Mouse (Mus musculus): ENCODE data around the gene AW551984.

The AW551984 gene

GRCm38 (mm10) chr9:39603999-39604453, at the start of gene AW551984:
Gene AW551984, minus strand, starts transcription at chr9:39604403.
- DNase-seq (ENCODE audit: low spot score in 2 of 2), result peak; percentile 4 to 8

- no peak for DNase-seq (ENCODE audit: low spot score in 2 of 2)
Observed at GRCm38 (mm10) chr9:39647382-39647781, 43.2 kb upstream of the AW551984 start.

GRCm38 (mm10) chr9:39644785-39645184, 40.6 kb upstream of the AW551984 start, which contains the start of gene Olfr961:
Gene Olfr961, plus strand, starts transcription at chr9:39645085.
- no peak for DNase-seq (ENCODE audit: low spot score in 2 of 2)

GRCm38 (mm10) chr9:39633913-39634594, 29.9 kb upstream of the AW551984 start:
- DNase-seq (ENCODE audit: low spot score in 2 of 2), result peak in 1 of 2 experiments; percentile 12

- no peak for DNase-seq (ENCODE audit: low spot score in 2 of 2)
Observed at GRCm38 (mm10) chr9:39629069-39629468, 24.9 kb upstream of the AW551984 start.

GRCm38 (mm10) chr9:39624711-39625110, 20.5 kb upstream of the AW551984 start:
- no peak for DNase-seq (ENCODE audit: low spot score in 2 of 2)

GRCm38 (mm10) chr9:39623783-39624182, 19.6 kb upstream of the AW551984 start:
- DNase-seq (ENCODE audit: low spot score in 2 of 2), result no peak

- no peak for DNase-seq (ENCODE audit: low spot score in 2 of 2)
Observed at GRCm38 (mm10) chr9:39621073-39621472, 16.9 kb upstream of the AW551984 start, which contains the start of gene Olfr960. Gene Olfr960, plus strand, starts transcription at chr9:39621373.

GRCm38 (mm10) chr9:39611953-39612352, 7.8 kb upstream of the AW551984 start:
- DNase-seq (ENCODE audit: low spot score in 2 of 2), result peak; percentile 9 to 31

DNA sequence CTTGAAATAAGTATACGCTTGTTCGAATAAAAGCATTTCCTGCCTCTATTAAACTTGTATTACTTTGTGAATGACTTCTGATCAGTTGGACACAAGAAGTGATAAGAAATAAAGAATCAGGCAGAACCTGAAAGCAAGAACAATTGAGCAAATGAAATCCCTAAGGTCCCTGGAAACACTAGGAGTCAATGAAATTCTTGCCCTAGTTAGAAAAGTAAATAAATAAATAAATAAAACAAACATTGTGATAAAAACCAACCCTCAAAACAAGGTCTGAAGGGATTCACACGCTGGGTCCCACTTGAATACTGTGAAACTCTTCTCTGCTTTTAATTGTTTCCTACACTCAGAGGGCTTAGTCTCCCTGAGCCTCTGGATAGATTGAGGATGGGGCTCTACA, 6.2 kb upstream of the AW551984 start, which contains the start of gene Olfr148:
TSS of gene Olfr148 (plus strand) at position 301 of the 400 bp plus-strand sequence.
- DNase-seq (ENCODE audit: low spot score in 2 of 2), result no peak

- no peak for DNase-seq (ENCODE audit: low spot score in 2 of 2)
Observed at GRCm38 (mm10) chr9:39608497-39608896, 4.3 kb upstream of the AW551984 start.

GRCm38 (mm10) chr9:39603333-39603845, 814 bp downstream of the AW551984 start:
- DNase-seq (ENCODE audit: low spot score in 2 of 2), result no peak

- DNase-seq (ENCODE audit: low spot score in 2 of 2), result peak; percentile 25 to 27
Observed at GRCm38 (mm10) chr9:39602536-39603332, 1.5 kb downstream of the AW551984 start.

- DNase-seq (ENCODE audit: low spot score in 2 of 2), result no peak
Observed at GRCm38 (mm10) chr9:39577050-39577449, 27.2 kb downstream of the AW551984 start.

DNA sequence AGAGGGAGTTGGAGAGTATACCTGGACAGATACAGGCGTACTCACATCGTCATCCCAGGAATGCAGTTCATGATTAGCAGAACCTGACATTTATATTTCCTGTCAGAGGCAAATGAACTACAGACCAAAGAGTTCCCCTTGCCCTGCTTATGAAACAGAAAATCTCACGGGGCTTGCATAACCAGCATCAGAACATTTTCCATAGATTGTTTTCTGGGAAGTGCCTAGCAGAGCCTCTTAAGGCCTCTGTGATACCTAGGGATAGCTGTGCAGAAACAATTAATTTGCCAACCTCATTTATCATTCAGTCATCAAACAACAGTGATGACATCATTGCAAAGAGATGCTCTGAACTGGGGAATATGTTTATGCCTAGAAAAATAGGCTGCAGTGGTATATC, 28.7 kb downstream of the AW551984 start, which contains the start of gene Olfr959:
TSS of gene Olfr959 (minus strand) at position 101 of the 400 bp plus-strand sequence.
- DNase-seq (ENCODE audit: low spot score in 2 of 2), result no peak

DNA sequence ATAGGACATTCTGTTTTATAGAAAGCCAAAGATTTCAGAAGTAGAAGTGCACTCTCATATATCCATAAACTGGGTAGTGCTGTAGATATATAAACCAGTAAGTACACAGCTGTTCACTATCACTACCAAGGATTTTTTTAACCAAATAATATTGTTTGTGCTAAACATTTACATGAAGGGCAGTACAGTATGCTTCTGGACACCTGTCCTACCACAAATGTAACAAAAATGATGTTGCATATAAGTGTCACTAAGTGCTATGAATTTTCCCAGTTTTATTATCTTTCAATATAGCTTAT, 45.9 kb downstream of the AW551984 start:
- no peak for DNase-seq (ENCODE audit: low spot score in 2 of 2)

GRCm38 (mm10) chr9:39557529-39558348, 46.5 kb downstream of the AW551984 start:
- DNase-seq (ENCODE audit: low spot score in 2 of 2), result peak; percentile 8 to 22

GRCm38 (mm10) chr9:39553946-39554345, 50.3 kb downstream of the AW551984 start, which contains the start of gene Olfr958:
Gene Olfr958, minus strand, starts transcription at chr9:39554054.
- DNase-seq (ENCODE audit: low spot score in 2 of 2), result no peak

DNA sequence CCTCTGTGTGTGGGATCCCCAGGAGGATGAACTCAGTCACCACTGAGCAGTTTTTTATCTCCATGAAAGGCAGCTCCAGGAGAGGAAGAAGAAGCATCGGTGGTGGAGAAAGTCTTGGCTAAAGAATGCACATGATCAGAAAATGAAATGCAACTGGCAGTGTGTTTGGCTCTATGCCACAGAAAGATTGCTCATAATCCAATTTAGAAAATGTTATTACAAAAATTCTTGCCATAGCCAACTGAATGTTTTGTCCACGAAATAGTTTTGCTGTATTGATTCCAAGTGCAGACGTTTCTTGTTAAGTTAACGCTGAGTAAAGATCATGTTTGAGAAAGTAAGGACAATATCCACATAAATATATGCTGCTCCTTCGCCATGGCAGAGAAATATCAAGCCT, 53.4 kb downstream of the AW551984 start:
- DNase-seq (ENCODE audit: low spot score in 2 of 2), result peak in 1 of 2 experiments; percentile 3

Measured in frontal cortex, postnatal 36 days (tissue).